Mouse (Mus musculus): Measurements from ENCODE around the gene Cntd1. TPM values are rescaled to one million over a fixed set of nuclear protein-coding genes. Genes with fewer than 3 reads are reported as not detected.

Cntd1 gene
- polyA plus RNA-seq, 1 experiment from 2014 or later: 1.3 TPM

Other genes starting within 250 kb of the Cntd1 start
- gene Naglu, start 209.0 kb upstream of the Cntd1 start, polyA plus RNA-seq (2015; fragmentation: Nextera tagmentation; extraction: Ambion mirVana): 9.7 and 9.9 TPM in 2 replicates
- gene Hsd17b1, start 200.6 kb upstream of the Cntd1 start, polyA plus RNA-seq (2015; fragmentation: Nextera tagmentation; extraction: Ambion mirVana): 0.24 TPM in 1 of 2 replicates, not detected in the other
- gene Coasy, start 196.4 kb upstream of the Cntd1 start, polyA plus RNA-seq (2015; fragmentation: Nextera tagmentation; extraction: Ambion mirVana): 47.1 and 52.8 TPM in 2 replicates
- gene Mlx, start 191.7 kb upstream of the Cntd1 start, polyA plus RNA-seq (2015; fragmentation: Nextera tagmentation; extraction: Ambion mirVana): 85.9 and 90.9 TPM in 2 replicates
- 27.9 and 30.8 TPM in 2 replicates for gene Psmc3ip, start 183.6 kb upstream of the Cntd1 start, polyA plus RNA-seq (2015; fragmentation: Nextera tagmentation; extraction: Ambion mirVana)
- 21.8 and 28.5 TPM in 2 replicates for gene Retreg3, start 159.1 kb upstream of the Cntd1 start, polyA plus RNA-seq (2015; fragmentation: Nextera tagmentation; extraction: Ambion mirVana)
- gene Tubg1, start 159.1 kb upstream of the Cntd1 start, polyA plus RNA-seq (2015; fragmentation: Nextera tagmentation; extraction: Ambion mirVana): 89.4 and 91.0 TPM in 2 replicates
- gene Tubg2, start 123.1 kb upstream of the Cntd1 start, polyA plus RNA-seq (2015; fragmentation: Nextera tagmentation; extraction: Ambion mirVana): 29.8 and 31.6 TPM in 2 replicates
- 1.3 and 1.5 TPM in 2 replicates for gene Cntnap1, start 108.5 kb upstream of the Cntd1 start, polyA plus RNA-seq (2015; fragmentation: Nextera tagmentation; extraction: Ambion mirVana)
- gene Plekhh3, start 107.7 kb upstream of the Cntd1 start, polyA plus RNA-seq (2015; fragmentation: Nextera tagmentation; extraction: Ambion mirVana): 7.3 and 8.1 TPM in 2 replicates
- 0.19 and 0.38 TPM in 2 replicates for gene Ccr10, start 103.6 kb upstream of the Cntd1 start, polyA plus RNA-seq (2015; fragmentation: Nextera tagmentation; extraction: Ambion mirVana)
- 17.6 and 17.7 TPM in 2 replicates for gene Ezh1, start 52.5 kb upstream of the Cntd1 start, polyA plus RNA-seq (2015; fragmentation: Nextera tagmentation; extraction: Ambion mirVana)
- 64.4 and 65.7 TPM in 2 replicates for gene Ramp2, start 33.0 kb upstream of the Cntd1 start, polyA plus RNA-seq (2015; fragmentation: Nextera tagmentation; extraction: Ambion mirVana)
- gene Vps25, start 25.3 kb upstream of the Cntd1 start, polyA plus RNA-seq (2015; fragmentation: Nextera tagmentation; extraction: Ambion mirVana): 110 and 111 TPM in 2 replicates
- gene Wnk4, start 18.4 kb upstream of the Cntd1 start, polyA plus RNA-seq (2015; fragmentation: Nextera tagmentation; extraction: Ambion mirVana): 7.2 and 7.5 TPM in 2 replicates
- gene Coa3, start 102 bp downstream of the Cntd1 start, polyA plus RNA-seq (2015; fragmentation: Nextera tagmentation; extraction: Ambion mirVana): 210 and 213 TPM in 2 replicates
- gene Becn1, start 23.3 kb downstream of the Cntd1 start, polyA plus RNA-seq (2015; fragmentation: Nextera tagmentation; extraction: Ambion mirVana): 178 and 194 TPM in 2 replicates
- gene Psme3, start 37.2 kb downstream of the Cntd1 start, polyA plus RNA-seq (2015; fragmentation: Nextera tagmentation; extraction: Ambion mirVana): 126 and 134 TPM in 2 replicates
- 2.4 and 2.5 TPM in 2 replicates for gene Aoc2, start 46.1 kb downstream of the Cntd1 start, polyA plus RNA-seq (2015; fragmentation: Nextera tagmentation; extraction: Ambion mirVana)
- gene Aoc3, start 51.6 kb downstream of the Cntd1 start, polyA plus RNA-seq (2015; fragmentation: Nextera tagmentation; extraction: Ambion mirVana): not detected in 2 replicates
- not detected in 2 replicates for gene G6pc, start 88.5 kb downstream of the Cntd1 start, polyA plus RNA-seq (2015; fragmentation: Nextera tagmentation; extraction: Ambion mirVana)
- 94.8 and 101 TPM in 2 replicates for gene Aarsd1, start 138.6 kb downstream of the Cntd1 start, polyA plus RNA-seq (2015; fragmentation: Nextera tagmentation; extraction: Ambion mirVana)
- 6.6 and 8.5 TPM in 2 replicates for gene Gm27029, start 145.8 kb downstream of the Cntd1 start, polyA plus RNA-seq (2015; fragmentation: Nextera tagmentation; extraction: Ambion mirVana)
- gene Rundc1, start 146.1 kb downstream of the Cntd1 start, polyA plus RNA-seq (2015; fragmentation: Nextera tagmentation; extraction: Ambion mirVana): 26.2 and 26.4 TPM in 2 replicates
- gene Ptges3l, start 146.3 kb downstream of the Cntd1 start, polyA plus RNA-seq (2015; fragmentation: Nextera tagmentation; extraction: Ambion mirVana): 2.0 and 2.6 TPM in 2 replicates
- 303 and 310 TPM in 2 replicates for gene Rpl27, start 163.3 kb downstream of the Cntd1 start, polyA plus RNA-seq (2015; fragmentation: Nextera tagmentation; extraction: Ambion mirVana)
- gene Ifi35, start 169.4 kb downstream of the Cntd1 start, polyA plus RNA-seq (2015; fragmentation: Nextera tagmentation; extraction: Ambion mirVana): 2.2 and 2.3 TPM in 2 replicates
- 102 and 117 TPM in 2 replicates for gene Rnd2, start 186.0 kb downstream of the Cntd1 start, polyA plus RNA-seq (2015; fragmentation: Nextera tagmentation; extraction: Ambion mirVana)
- gene Vat1, start 187.2 kb downstream of the Cntd1 start, polyA plus RNA-seq (2015; fragmentation: Nextera tagmentation; extraction: Ambion mirVana): 79.5 and 91.5 TPM in 2 replicates